In the genomic region with DNA sequence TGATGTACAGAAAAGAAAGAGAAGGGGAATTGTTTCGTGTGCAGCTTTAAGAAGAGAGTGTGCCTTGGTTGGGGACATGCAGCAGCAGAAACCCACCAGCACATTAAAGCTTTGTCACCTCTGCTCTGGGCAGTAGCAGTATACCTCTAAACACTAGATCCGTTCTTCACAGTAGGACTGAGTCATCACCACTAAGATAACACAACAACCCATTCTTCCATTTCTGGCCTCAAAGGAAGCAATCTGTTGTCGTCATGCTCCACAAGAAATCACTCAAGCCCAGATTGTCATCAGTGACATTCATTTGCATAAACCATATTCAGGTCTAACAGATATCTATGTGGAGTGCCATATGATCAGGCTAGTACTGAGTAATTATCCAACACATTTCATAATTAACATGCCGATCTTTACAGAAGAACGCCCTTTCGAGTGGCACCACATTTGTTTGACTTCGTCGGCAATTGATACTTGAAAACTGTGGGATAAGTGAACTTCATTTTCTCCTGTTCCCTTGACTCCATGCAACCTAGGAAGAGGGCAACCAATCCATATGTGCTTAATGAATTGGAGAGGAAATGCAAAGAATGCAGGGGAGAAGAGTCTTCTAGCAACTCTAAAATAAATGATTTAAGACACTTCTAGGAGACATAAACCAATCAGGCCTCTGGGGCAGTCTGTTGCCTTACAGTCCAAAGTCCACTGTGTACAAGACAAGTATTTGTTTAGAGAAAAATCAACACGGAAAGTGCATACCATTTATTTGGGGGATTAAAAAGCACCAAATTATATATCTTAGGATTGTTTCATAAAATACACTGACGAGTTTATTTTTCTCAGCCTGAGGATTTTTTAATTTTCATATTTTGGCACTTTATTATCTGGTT, we compare ENCODE assay signal across 24 mouse cellular contexts. TPM values are rescaled to one million over a fixed set of nuclear protein-coding genes. Genes with fewer than 3 reads are reported as not detected.
DNase-seq lines count a peak whose midpoint lies in the region; ATAC-seq and TF ChIP-seq lines count a peak whose summit lies in the region.
"Had no signal": no experiment of that assay in that cellular context is flagged by ENCODE, and none has a peak within 500 bp of the region (broad histone marks: within the 10 kb centered on the region; RNA-seq: fewer than 3 reads in every experiment).

No protein-coding gene starts in this region.

- H3K9ac ChIP-seq in forebrain, embryonic 14.5 days (ENCODE audit: low read length), result no peak overlapping the region
- H3K9ac ChIP-seq in forebrain, embryonic 11.5 days (ENCODE audit: low read length), result no peak overlapping the region
- H3K9ac ChIP-seq in kidney, embryonic 14.5 days (ENCODE audit: low read depth, low read length), result no peak overlapping the region
- H3K9ac ChIP-seq in liver, postnatal 0 days (replicated peaks), result no peak overlapping the region
- H3K9ac ChIP-seq: embryonic facial prominence, embryonic 13.5 days; hindbrain, embryonic 15.5 days; intestine, embryonic 15.5 days; limb, embryonic 13.5 days; liver, embryonic 15.5 days had no signal

- no peaks in the 10 kb centered on the region for H3K27me3 ChIP-seq in forebrain, embryonic 14.5 days (replicated peaks; ENCODE audit: control insufficient read depth, insufficient read depth, low read length)
- H3K27me3 ChIP-seq in forebrain, embryonic 11.5 days (ENCODE audit: control insufficient read depth, insufficient read depth, low read length), result no peaks in the 10 kb centered on the region
- no peaks in the 10 kb centered on the region for H3K27me3 ChIP-seq in kidney, embryonic 14.5 days (ENCODE audit: control insufficient read depth, insufficient read depth, low read length)
- no peaks in the 10 kb centered on the region for H3K27me3 ChIP-seq in liver, postnatal 0 days (ENCODE audit: insufficient read depth, low read length)
- H3K27me3 ChIP-seq: embryonic facial prominence, embryonic 13.5 days; hindbrain, embryonic 15.5 days; intestine, embryonic 15.5 days; limb, embryonic 13.5 days; liver, embryonic 15.5 days; Patski had no signal

- peak; percentile 40; the same call in 1 of the 2 replicates for ATAC-seq in forebrain, embryonic 14.5 days
- ATAC-seq in forebrain, embryonic 11.5 days (replicated peaks; ENCODE audit: low FRiP score), result no peak
- 0 out of 2 replicates have a peak, but pooled peaks have one; percentile 43 for ATAC-seq in kidney, embryonic 14.5 days (ENCODE audit: low FRiP score, low TSS enrichment)
- peak; percentile 53 for ATAC-seq in liver, postnatal 0 days
- ATAC-seq: intestine, embryonic 15.5 days; Patski had no signal

- H3K4me2 ChIP-seq in forebrain, embryonic 14.5 days (ENCODE audit: low read length), result no peak overlapping the region
- no peak overlapping the region for H3K4me2 ChIP-seq in forebrain, embryonic 11.5 days (ENCODE audit: low read depth, low read length, severe bottlenecking)
- no peak overlapping the region for H3K4me2 ChIP-seq in kidney, embryonic 14.5 days (replicated peaks; ENCODE audit: low read depth, low read length)
- H3K4me2 ChIP-seq in liver, postnatal 0 days (ENCODE audit: low read depth, low read length), result no peak overlapping the region
- H3K4me2 ChIP-seq: embryonic facial prominence, embryonic 13.5 days; hindbrain, embryonic 15.5 days; intestine, embryonic 15.5 days; limb, embryonic 13.5 days; liver, embryonic 15.5 days had no signal

- H3K9me3 ChIP-seq in forebrain, embryonic 14.5 days (replicated peaks; ENCODE audit: control insufficient read depth, low read length), result no peaks in the 10 kb centered on the region
- H3K9me3 ChIP-seq in forebrain, embryonic 11.5 days (ENCODE audit: control insufficient read depth, low read length), result no peaks in the 10 kb centered on the region
- no peaks in the 10 kb centered on the region for H3K9me3 ChIP-seq in kidney, embryonic 14.5 days (ENCODE audit: control insufficient read depth, low read length)
- no peaks in the 10 kb centered on the region for H3K9me3 ChIP-seq in liver, postnatal 0 days (ENCODE audit: low read length)
- H3K9me3 ChIP-seq: embryonic facial prominence, embryonic 13.5 days; G1E; heart, embryonic 10.5 days; hindbrain, embryonic 15.5 days; intestine, embryonic 15.5 days; limb, embryonic 13.5 days; liver, embryonic 15.5 days had no signal

- H3K27ac ChIP-seq in forebrain, embryonic 14.5 days (ENCODE audit: low read depth, low read length), result no peak overlapping the region
- H3K27ac ChIP-seq in forebrain, embryonic 11.5 days (ENCODE audit: low read depth, low read length), result no peak overlapping the region
- H3K27ac ChIP-seq in kidney, embryonic 14.5 days (ENCODE audit: low read depth, low read length), result no peak overlapping the region
- no peak overlapping the region for H3K27ac ChIP-seq in liver, postnatal 0 days (ENCODE audit: low read depth)
- H3K27ac ChIP-seq: embryonic facial prominence, embryonic 13.5 days; gastrocnemius, adult 2 months; heart, embryonic 10.5 days; hindbrain, embryonic 15.5 days; intestine, embryonic 15.5 days; limb, embryonic 13.5 days; liver, embryonic 15.5 days had no signal

- DNase-seq in forebrain, embryonic 14.5 days (ENCODE audit: low spot score), result peak; percentile 38
- no peak for DNase-seq in forebrain, embryonic 11.5 days (ENCODE audit: low spot score)
- DNase-seq in kidney, postnatal 10 days, result no peak
- no peak for DNase-seq in liver, postnatal 0 days
- no peak for DNase-seq in liver
- no peak for DNase-seq in adrenal gland, postnatal 14 days
- DNase-seq: B cell, adult 2 months; embryo, embryonic 11 days; gastrocnemius, adult 2 months; heart, postnatal 4 days; layer of hippocampus, postnatal 36 days; lung, postnatal 4 days; thymus, adult 18-20 months; thymus, postnatal 36 days had no signal

- H3K4me3 ChIP-seq in forebrain, embryonic 14.5 days (ENCODE audit: low read depth, low read length), result no peak overlapping the region
- no peak overlapping the region for H3K4me3 ChIP-seq in forebrain, embryonic 11.5 days (ENCODE audit: low read depth, low read length)
- H3K4me3 ChIP-seq in kidney, embryonic 14.5 days (ENCODE audit: low read length), result no peak overlapping the region
- no peak overlapping the region for H3K4me3 ChIP-seq in liver, postnatal 0 days (ENCODE audit: low read depth, low read length)
- H3K4me3 ChIP-seq: embryonic facial prominence, embryonic 13.5 days; erythroblast, embryonic 14.5 days; gastrocnemius, adult 2 months; heart, embryonic 10.5 days; hindbrain, embryonic 15.5 days; intestine, embryonic 15.5 days; limb, embryonic 13.5 days; liver, embryonic 15.5 days had no signal

- no peaks in the 10 kb centered on the region for H3K4me1 ChIP-seq in forebrain, embryonic 14.5 days (ENCODE audit: control insufficient read depth, insufficient read depth, low read length)
- H3K4me1 ChIP-seq in forebrain, embryonic 11.5 days (replicated peaks; ENCODE audit: control insufficient read depth, insufficient read depth, low read length), result no peaks in the 10 kb centered on the region
- H3K4me1 ChIP-seq in kidney, embryonic 14.5 days (ENCODE audit: control insufficient read depth, insufficient read depth, low read length), result no peaks in the 10 kb centered on the region
- no peaks in the 10 kb centered on the region for H3K4me1 ChIP-seq in liver, postnatal 0 days (ENCODE audit: insufficient read depth)
- H3K4me1 ChIP-seq: embryonic facial prominence, embryonic 13.5 days; heart, embryonic 10.5 days; hindbrain, embryonic 15.5 days; intestine, embryonic 15.5 days; limb, embryonic 13.5 days; liver, embryonic 15.5 days had no signal

- no peaks in the 10 kb centered on the region for H3K36me3 ChIP-seq in forebrain, embryonic 14.5 days (ENCODE audit: control insufficient read depth, insufficient read depth, low read length)
- no peaks in the 10 kb centered on the region for H3K36me3 ChIP-seq in forebrain, embryonic 11.5 days (ENCODE audit: control insufficient read depth, insufficient read depth, low read length)
- no peaks in the 10 kb centered on the region for H3K36me3 ChIP-seq in kidney, embryonic 14.5 days (ENCODE audit: control insufficient read depth, insufficient read depth, low read length)
- no peaks in the 10 kb centered on the region for H3K36me3 ChIP-seq in liver, postnatal 0 days (replicated peaks; ENCODE audit: insufficient read depth, low read length)
- H3K36me3 ChIP-seq: embryonic facial prominence, embryonic 13.5 days; G1E; heart, embryonic 10.5 days; hindbrain, embryonic 15.5 days; intestine, embryonic 15.5 days; limb, embryonic 13.5 days; liver, embryonic 15.5 days had no signal

- WGBS in forebrain, embryonic 14.5 days, result 66% methylated on average over 10 of the region's 10 CpGs
- WGBS in forebrain, embryonic 11.5 days, result 81% methylated on average over 10 of the region's 10 CpGs
- 80% methylated on average over 10 of the region's 10 CpGs for WGBS in kidney, embryonic 14.5 days
- WGBS in liver, postnatal 0 days (ENCODE audit: insufficient replicate concordance), result 69% methylated on average over 10 of the region's 10 CpGs

- TF ChIP-seq EP300 in liver, postnatal 0 days (IDR thresholded peaks at IDR 0.05; ENCODE audit: low read depth), result no peak

- no peak for TF ChIP-seq CTCF in liver, postnatal 0 days (IDR thresholded peaks at IDR 0.05; ENCODE audit: low read depth)

RNA-seq across cellular contexts. Expression of a gene that starts 28.1 kb away (rescaled TPM):
- 2.3 and 3.0 TPM in 2 replicates for polyA plus RNA-seq in forebrain, embryonic 14.5 days (2014; fragmentation: Nextera tagmentation; extraction: Ambion mirVana)
- 6.5 and 8.9 TPM in 2 replicates for polyA plus RNA-seq in forebrain, embryonic 11.5 days (2014; fragmentation: Nextera tagmentation; extraction: Ambion mirVana)
- 9.0 and 17.1 TPM in 2 replicates for polyA plus RNA-seq in kidney, embryonic 14.5 days (2014; fragmentation: Nextera tagmentation; extraction: Ambion mirVana)
- 3.5 and 3.9 TPM in 2 replicates for polyA plus RNA-seq in liver, postnatal 0 days (2015; fragmentation: Nextera tagmentation; extraction: Ambion mirVana)
- total RNA-seq in adrenal gland, postnatal 14 days (2021), result 19.9 and 23.1 TPM in 2 replicates
